Mouse (Mus musculus) kidney, embryonic 14.5 days (tissue): ENCODE results near the gene Tmem150c. TPM values are rescaled to one million over a fixed set of nuclear protein-coding genes. Genes with fewer than 3 reads are reported as not detected.
A peak's percentile ranks its signal among the peaks of the same experiment; 100 is the strongest.

Experiments used
- ATAC-seq: fragments of 200-750 bp; cut with Nextera tagmentation; 2 replicates; pipeline ENCODE4 v1.8.0; 2017; ENCODE audit warnings: moderate number of reproducible peaks, mild to moderate bottlenecking, moderate TSS enrichment, moderate library complexity; ENCODE audit not compliant: low FRiP score, low TSS enrichment
- H3K27ac ChIP-seq: fragments of 300-500 bp; sonication (generic); 2 replicates; pipeline ENCODE4 v1.5.1; 2014; ENCODE audit warnings: low read depth, mild to moderate bottlenecking, low read length, moderate library complexity, mixed read lengths
- H3K27me3 ChIP-seq: fragments of 300-500 bp; sonication (generic); 2 replicates; pipeline ENCODE4 v1.6.1; 2014; ENCODE audit warnings: mild to moderate bottlenecking, low read length; ENCODE audit not compliant: control insufficient read depth, insufficient read depth
- H3K36me3 ChIP-seq: fragments of 300-500 bp; sonication (generic); 2 replicates; pipeline ENCODE4 v1.6.1; 2014; ENCODE audit warnings: low read length, mixed read lengths; ENCODE audit not compliant: control insufficient read depth, insufficient read depth
- H3K4me1 ChIP-seq: fragments of 300-500 bp; sonication (generic); 2 replicates; pipeline ENCODE4 v1.6.1; 2014; ENCODE audit warnings: low read length, mixed read lengths; ENCODE audit not compliant: control insufficient read depth, insufficient read depth
- H3K4me2 ChIP-seq: fragments of 300-500 bp; sonication (generic); replicated peaks from 2 replicates; pipeline ENCODE4 v1.6.1; 2014; ENCODE audit warnings: low read depth, mild to moderate bottlenecking, low read length
- H3K4me3 ChIP-seq: fragments of 300-500 bp; sonication (generic); 2 replicates; pipeline ENCODE4 v1.5.1; 2014; ENCODE audit warnings: mild to moderate bottlenecking, low read length
- H3K9ac ChIP-seq: fragments of 300-500 bp; sonication (generic); 2 replicates; pipeline ENCODE4 v1.6.1; 2014; ENCODE audit warnings: low read depth, mild to moderate bottlenecking, low read length, moderate library complexity
- H3K9me3 ChIP-seq: fragments of 300-500 bp; sonication (generic); 2 replicates; pipeline ENCODE4 v1.6.1; 2016; ENCODE audit warnings: low read length; ENCODE audit not compliant: control insufficient read depth
- WGBS: fragments of 180-500 bp; shearing (Covaris S2); extraction: QIAGEN DNeasy Blood & Tissue Kit; methylation state at CpG from one replicate; pipeline ENCODE4 v1.1.7; 2014; 5-methylcytosine and 5-hydroxymethylcytosine counted together
- polyA plus RNA-seq: library from polyadenylated mRNA; unstranded; fragments of >200 nt; fragmentation: Nextera tagmentation; extraction: Ambion mirVana; gene quantifications from 2 replicates; pipeline ENCODE4 v1.2.1, GENCODE M21; 2014

Tmem150c gene
- polyA plus RNA-seq, 1 experiment from 2014 or later = 12.7 TPM

- H3K4me3 ChIP-seq = no peak overlapping the region
- H3K4me2 ChIP-seq = no peak overlapping the region
- no peaks in the 10 kb centered on the region for H3K36me3 ChIP-seq
- WGBS = 80% methylated on average over 5 of the region's 5 CpGs
- H3K9me3 ChIP-seq = no peaks in the 10 kb centered on the region
- no peak overlapping the region for H3K9ac ChIP-seq
- ATAC-seq = no peak
- H3K27ac ChIP-seq = no peak overlapping the region
- no peaks in the 10 kb centered on the region for H3K4me1 ChIP-seq
- no peaks in the 10 kb centered on the region for H3K27me3 ChIP-seq
Observed at GRCm38 (mm10) chr5:100176096-100176495, 16.5 kb upstream of the Tmem150c start.

- no peak for ATAC-seq
- no peak overlapping the region for H3K4me3 ChIP-seq
- WGBS = 79% methylated on average over 7 of the region's 7 CpGs
- H3K9me3 ChIP-seq = no peaks in the 10 kb centered on the region
- no peak overlapping the region for H3K4me2 ChIP-seq
- no peak overlapping the region for H3K9ac ChIP-seq
- H3K27me3 ChIP-seq = no peaks in the 10 kb centered on the region
- no peaks in the 10 kb centered on the region for H3K36me3 ChIP-seq
- no peaks in the 10 kb centered on the region for H3K4me1 ChIP-seq
- H3K27ac ChIP-seq = no peak overlapping the region
Observed at GRCm38 (mm10) chr5:100175582-100175981, 16.0 kb upstream of the Tmem150c start.

GRCm38 (mm10) chr5:100172104-100172503, 12.5 kb upstream of the Tmem150c start:
- Histone ChIP-seq H3K27ac (no peak overlapping the region), H3K4me2 (no peak overlapping the region), H3K4me1 (no peaks in the 10 kb centered on the region), H3K9ac (no peak overlapping the region), H3K36me3 (no peaks in the 10 kb centered on the region), H3K9me3 (no peaks in the 10 kb centered on the region), H3K27me3 (no peaks in the 10 kb centered on the region), H3K4me3 (no peak overlapping the region)
- 90% methylated on average over 4 of the region's 4 CpGs for WGBS
- ATAC-seq = no peak

GRCm38 (mm10) chr5:100166591-100167491, 7.2 kb upstream of the Tmem150c start:
- Histone ChIP-seq H3K9ac (no peak overlapping the region), H3K4me2 (no peak overlapping the region), H3K4me1 (0 out of 2 replicates have a peak, but pooled peaks cover 2% of the 10 kb centered on the region), H3K36me3 (no peaks in the 10 kb centered on the region), H3K9me3 (no peaks in the 10 kb centered on the region), H3K27me3 (no peaks in the 10 kb centered on the region), H3K4me3 (no peak overlapping the region), H3K27ac (no peak overlapping the region)
- WGBS = 39% methylated on average over 14 of the region's 14 CpGs
- ATAC-seq = peak; percentile 68

GRCm38 (mm10) chr5:100163368-100163767, 3.8 kb upstream of the Tmem150c start:
- no peak overlapping the region for H3K27ac ChIP-seq

GRCm38 (mm10) chr5:100162857-100163256, 3.2 kb upstream of the Tmem150c start:
- Histone ChIP-seq H3K4me1 (0 out of 2 replicates have a peak, but pooled peaks cover 10% of the 10 kb centered on the region), H3K27ac (no peak overlapping the region), H3K4me3 (no peak overlapping the region), H3K9ac (no peak overlapping the region), H3K36me3 (no peaks in the 10 kb centered on the region), H3K4me2 (no peak overlapping the region), H3K27me3 (peaks cover 6% of the 10 kb centered on the region), H3K9me3 (no peaks in the 10 kb centered on the region)
- 75% methylated on average over 3 of the region's 3 CpGs for WGBS
- ATAC-seq = no peak

More at GRCm38 (mm10) chr5:100163368-100163767, 3.8 kb upstream of the Tmem150c start:
- Histone ChIP-seq H3K4me2 (no peak overlapping the region), H3K9me3 (no peaks in the 10 kb centered on the region), H3K4me3 (no peak overlapping the region), H3K27me3 (peaks cover 6% of the 10 kb centered on the region), H3K36me3 (no peaks in the 10 kb centered on the region), H3K4me1 (0 out of 2 replicates have a peak, but pooled peaks cover 10% of the 10 kb centered on the region), H3K9ac (no peak overlapping the region)
- WGBS = 71% methylated on average over 7 of the region's 7 CpGs
- no peak for ATAC-seq

GRCm38 (mm10) chr5:100162053-100162452, 2.4 kb upstream of the Tmem150c start:
- Histone ChIP-seq H3K9me3 (no peaks in the 10 kb centered on the region), H3K4me3 (no peak overlapping the region), H3K9ac (no peak overlapping the region), H3K27ac (no peak overlapping the region), H3K36me3 (no peaks in the 10 kb centered on the region), H3K27me3 (peaks cover 6% of the 10 kb centered on the region), H3K4me1 (0 out of 2 replicates have a peak, but pooled peaks cover 10% of the 10 kb centered on the region), H3K4me2 (no peak overlapping the region)
- ATAC-seq = no peak
- WGBS = 79% methylated on average over 1 of the region's 1 CpGs

- peak overlapping the region; percentile 75 for H3K4me3 ChIP-seq
- no peaks in the 10 kb centered on the region for H3K9me3 ChIP-seq
- H3K9ac ChIP-seq = peak overlapping the region; percentile 80
- H3K27ac ChIP-seq = peak overlapping the region; percentile 51
- H3K27me3 ChIP-seq = peaks cover 6% of the 10 kb centered on the region
- no peaks in the 10 kb centered on the region for H3K36me3 ChIP-seq
- 0 out of 2 replicates have a peak, but pooled peaks cover 8% of the 10 kb centered on the region for H3K4me1 ChIP-seq
- peak overlapping the region; percentile 99 for H3K4me2 ChIP-seq
- WGBS = under 1% methylated on average over 73 of the region's 101 CpGs
- ATAC-seq = peak; percentile 79
Observed at GRCm38 (mm10) chr5:100158791-100159637, 594 bp downstream of the Tmem150c start.
